Mouse (Mus musculus) neural tube, embryonic 13.5 days (tissue): ENCODE results near the gene Ap2m1. TPM values are rescaled to one million over a fixed set of nuclear protein-coding genes. Genes with fewer than 3 reads are reported as not detected.
A peak's percentile ranks its signal among the peaks of the same experiment; 100 is the strongest.
"Not testable (repeated sequence)": the region's sequence is repeated elsewhere in the genome, so short reads cannot be mapped to it uniquely, and the experiment has no call there.

Experiments used
- ATAC-seq: fragments of 200-750 bp; cut with Nextera tagmentation; 2 replicates; pipeline ENCODE4 v1.8.0; 2017; ENCODE audit warnings: low read depth, mild to moderate bottlenecking, moderate TSS enrichment, moderate library complexity
- H3K27ac ChIP-seq: fragments of 300-500 bp; sonication (generic); replicated peaks from 2 replicates; pipeline ENCODE4 v1.5.1; 2015; ENCODE audit warnings: moderate library complexity, mild to moderate bottlenecking, inconsistent platforms
- H3K27me3 ChIP-seq: fragments of 300-500 bp; sonication (generic); 2 replicates; pipeline ENCODE4 v1.6.1; 2015; ENCODE audit warnings: mild to moderate bottlenecking, inconsistent platforms
- H3K36me3 ChIP-seq: fragments of 300-500 bp; sonication (generic); 2 replicates; pipeline ENCODE4 v1.6.1; 2015; ENCODE audit warnings: mild to moderate bottlenecking, inconsistent platforms
- H3K4me1 ChIP-seq: fragments of 300-500 bp; sonication (generic); replicated peaks from 2 replicates; pipeline ENCODE4 v1.6.1; 2015; ENCODE audit warnings: inconsistent platforms
- H3K4me2 ChIP-seq: fragments of 300-500 bp; sonication (generic); 2 replicates; pipeline ENCODE4 v1.6.1; 2015; ENCODE audit warnings: inconsistent platforms, mild to moderate bottlenecking, moderate library complexity
- H3K4me3 ChIP-seq: fragments of 300-500 bp; sonication (generic); 2 replicates; pipeline ENCODE4 v1.5.1; 2015; ENCODE audit warnings: mild to moderate bottlenecking, inconsistent platforms
- H3K9ac ChIP-seq: fragments of 300-500 bp; sonication (generic); 2 replicates; pipeline ENCODE4 v1.6.1; 2015; ENCODE audit warnings: moderate library complexity, mild to moderate bottlenecking, inconsistent platforms
- H3K9me3 ChIP-seq: fragments of 300-500 bp; sonication (generic); 2 replicates; pipeline ENCODE4 v1.6.1; 2016; ENCODE audit warnings: inconsistent platforms
- WGBS: fragments of 180-500 bp; shearing (Covaris S2); methylation state at CpG from one replicate; pipeline ENCODE4 v1.1.7; 2015; 5-methylcytosine and 5-hydroxymethylcytosine counted together
- polyA plus RNA-seq: library from polyadenylated mRNA; unstranded; fragments of >200 nt; fragmentation: Nextera tagmentation; extraction: Ambion mirVana; gene quantifications from 2 replicates; pipeline ENCODE4 v1.2.1, GENCODE M21; 2015

Ap2m1 gene
- polyA plus RNA-seq: 1,020 and 1,063 TPM in 2 replicates

- peak within 1 kb of the TSS; percentile 97 for H3K9ac ChIP-seq
- no peaks in the 10 kb centered on the region for H3K27me3 ChIP-seq
- H3K9me3 ChIP-seq: no peaks in the 10 kb centered on the region
- H3K4me3 ChIP-seq: peak within 1 kb of the TSS; percentile 86
- peak; percentile 98 for ATAC-seq
- peaks cover 26% of the 10 kb centered on the region for H3K4me1 ChIP-seq
- H3K27ac ChIP-seq: peak within 1 kb of the TSS; percentile 87
- under 1% methylated on average over 52 of the region's 52 CpGs for whole genome bisulfite sequencing
- peak within 1 kb of the TSS; percentile 88 for H3K4me2 ChIP-seq
- H3K36me3 ChIP-seq: peaks cover 60% of the 10 kb centered on the region
Measured at GRCm38 (mm10) chr16:20535296-20536080, at the start of gene Ap2m1. Ap2m1 (plus strand) TSS chr16:20535478.

DNA sequence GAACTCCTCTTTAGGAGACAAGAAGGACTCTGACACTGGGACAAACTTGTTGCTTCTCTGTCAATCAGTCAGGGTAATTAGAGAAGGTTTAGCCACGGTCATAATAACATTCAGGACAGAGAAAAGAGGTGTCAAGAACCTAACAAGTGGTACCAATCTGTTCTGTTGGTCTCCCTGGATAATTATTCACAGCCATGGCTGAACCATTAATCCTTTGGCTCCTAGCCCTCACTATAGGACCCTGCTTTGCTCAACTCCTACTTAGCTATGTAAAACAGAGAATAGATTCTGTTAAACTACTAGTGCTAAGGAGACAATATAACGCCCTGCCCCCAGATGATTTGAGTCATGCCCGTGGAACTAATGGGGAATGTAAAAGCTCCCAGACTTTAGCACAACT, 49.2 kb upstream of the Ap2m1 start:
- no peak for ATAC-seq
- Histone ChIP-seq H3K9me3 (no peaks in the 10 kb centered on the region), H3K4me3 (no peak overlapping the region), H3K27ac (no peak overlapping the region), H3K4me1 (no peaks in the 10 kb centered on the region), H3K4me2 (no peak overlapping the region), H3K27me3 (no peaks in the 10 kb centered on the region), H3K9ac (no peak overlapping the region), H3K36me3 (no peaks in the 10 kb centered on the region)
- WGBS: 60% methylated on average over 3 of the region's 3 CpGs

GRCm38 (mm10) chr16:20488151-20488550, 47.1 kb upstream of the Ap2m1 start:
- Histone ChIP-seq H3K9ac (no peak overlapping the region), H3K4me3 (no peak overlapping the region), H3K27me3 (no peaks in the 10 kb centered on the region), H3K4me1 (no peaks in the 10 kb centered on the region), H3K27ac (no peak overlapping the region), H3K36me3 (no peaks in the 10 kb centered on the region), H3K4me2 (no peak overlapping the region), H3K9me3 (no peaks in the 10 kb centered on the region)
- WGBS: 88% methylated on average over 1 of the region's 1 CpGs
- ATAC-seq: no peak

GRCm38 (mm10) chr16:20488751-20489150, 46.5 kb upstream of the Ap2m1 start:
- not testable (repeated sequence) for H3K27ac ChIP-seq, H3K4me2 ChIP-seq, H3K4me3 ChIP-seq, H3K36me3 ChIP-seq, H3K9ac ChIP-seq, ATAC-seq, H3K9me3 ChIP-seq, H3K4me1 ChIP-seq, H3K27me3 ChIP-seq
- 86% methylated on average over 9 of the region's 9 CpGs for WGBS

DNA sequence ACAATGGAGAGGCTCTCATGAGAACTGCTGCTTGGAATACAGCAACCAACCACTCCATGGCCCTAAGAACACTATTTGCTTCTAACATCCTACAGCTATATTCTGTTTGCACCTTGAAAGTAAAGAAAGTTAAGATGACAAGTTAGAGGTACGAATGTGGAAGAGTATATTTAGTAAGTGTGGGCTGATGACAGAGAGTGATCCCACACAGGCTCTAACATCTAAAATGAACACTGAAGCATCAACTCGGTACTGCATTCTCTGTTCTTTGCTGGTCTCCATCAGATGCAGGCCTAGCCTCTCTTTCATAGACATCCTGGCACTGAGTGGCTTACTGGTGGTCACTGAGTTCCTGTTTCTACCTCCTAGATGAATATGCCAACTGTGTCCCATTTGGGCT, 46.0 kb upstream of the Ap2m1 start:
- no peak overlapping the region for H3K4me2 ChIP-seq
- no peaks in the 10 kb centered on the region for H3K27me3 ChIP-seq
- no peaks in the 10 kb centered on the region for H3K4me1 ChIP-seq
- no peaks in the 10 kb centered on the region for H3K9me3 ChIP-seq
- WGBS: 80% methylated on average over 2 of the region's 2 CpGs
- no peak for ATAC-seq
- H3K9ac ChIP-seq: no peak overlapping the region
- H3K27ac ChIP-seq: no peak overlapping the region
- H3K4me3 ChIP-seq: no peak overlapping the region
- no peaks in the 10 kb centered on the region for H3K36me3 ChIP-seq

DNA sequence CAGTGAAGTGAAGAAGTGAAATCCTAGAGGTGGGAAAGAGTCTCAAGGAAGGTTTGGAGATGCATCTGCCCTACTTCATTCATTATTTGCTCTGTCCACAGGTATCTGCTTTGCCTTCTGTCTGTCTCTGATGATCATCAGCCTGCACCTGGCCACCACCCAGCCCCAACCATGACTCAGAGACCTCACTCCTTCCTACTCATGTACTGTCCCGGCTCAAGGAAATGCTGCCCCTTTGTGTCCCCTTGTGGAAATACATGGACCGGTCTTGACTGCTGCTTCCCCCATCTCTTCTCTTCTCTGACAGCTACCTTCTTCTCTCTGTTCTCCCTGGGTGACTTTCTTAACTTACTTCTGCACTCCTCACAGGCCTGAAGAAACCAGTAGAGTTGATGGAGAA, 44.7 kb upstream of the Ap2m1 start:
- Histone ChIP-seq H3K4me3 (no peak overlapping the region), H3K27ac (no peak overlapping the region), H3K36me3 (no peaks in the 10 kb centered on the region), H3K9ac (no peak overlapping the region), H3K4me2 (no peak overlapping the region), H3K27me3 (no peaks in the 10 kb centered on the region), H3K4me1 (no peaks in the 10 kb centered on the region), H3K9me3 (no peaks in the 10 kb centered on the region)
- 58% methylated on average over 2 of the region's 2 CpGs for WGBS
- no peak for ATAC-seq

- Histone ChIP-seq H3K9me3 (no peaks in the 10 kb centered on the region), H3K27me3 (peaks cover 5% of the 10 kb centered on the region), H3K27ac (no peak overlapping the region), H3K4me1 (no peaks in the 10 kb centered on the region), H3K36me3 (no peaks in the 10 kb centered on the region), H3K4me3 (no peak overlapping the region), H3K4me2 (no peak overlapping the region), H3K9ac (no peak overlapping the region)
- 80% methylated on average over 2 of the region's 2 CpGs for WGBS
- no peak for ATAC-seq
Measured at GRCm38 (mm10) chr16:20491301-20491700, 44.0 kb upstream of the Ap2m1 start.

GRCm38 (mm10) chr16:20493452-20493851, 41.8 kb upstream of the Ap2m1 start:
- ATAC-seq: no peak
- H3K9me3 ChIP-seq: no peaks in the 10 kb centered on the region
- H3K4me2 ChIP-seq: no peak overlapping the region
- no peak overlapping the region for H3K9ac ChIP-seq
- no peak overlapping the region for H3K4me3 ChIP-seq
- H3K27me3 ChIP-seq: peaks cover 13% of the 10 kb centered on the region
- H3K4me1 ChIP-seq: peaks cover 10% of the 10 kb centered on the region
- 75% methylated on average over 2 of the region's 2 CpGs for WGBS
- H3K36me3 ChIP-seq: no peaks in the 10 kb centered on the region
- no peak overlapping the region for H3K27ac ChIP-seq

- no peak for ATAC-seq
- WGBS: 18% methylated on average over 25 of the region's 25 CpGs
Measured at GRCm38 (mm10) chr16:20496671-20497600, 38.3 kb upstream of the Ap2m1 start.

DNA sequence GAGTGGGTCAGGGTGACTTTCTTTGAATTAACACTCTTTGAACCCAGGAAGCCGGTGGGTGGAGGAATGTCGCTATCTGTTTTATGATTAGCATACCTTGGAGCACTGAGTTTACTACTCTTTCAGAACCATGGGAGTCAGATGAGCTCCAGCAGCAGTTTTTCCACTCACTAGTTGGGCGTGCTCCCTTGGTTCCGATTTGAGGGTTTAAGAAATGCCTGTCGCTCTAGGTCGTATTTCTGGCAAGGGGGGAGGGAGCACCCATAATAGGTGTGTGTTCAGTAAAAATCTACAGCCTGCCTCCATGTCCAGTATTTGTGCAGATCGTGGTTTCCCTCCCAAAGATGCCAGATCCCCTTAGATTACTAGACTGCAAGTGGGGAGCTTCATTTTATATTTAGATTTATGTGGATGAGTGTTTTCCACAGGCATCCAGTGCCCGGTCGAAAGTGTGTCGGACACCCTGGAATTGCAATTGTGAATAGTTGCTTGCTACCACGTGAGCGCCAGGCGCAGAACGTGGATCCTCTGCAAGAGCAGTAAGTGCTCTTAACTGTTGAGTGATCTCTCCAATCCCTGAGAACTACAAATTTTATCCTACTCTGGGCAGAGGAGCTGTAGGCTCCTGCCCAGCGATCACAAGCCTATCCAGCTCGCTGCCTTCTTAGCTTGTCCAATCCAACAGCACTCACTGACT, 37.1 kb upstream of the Ap2m1 start:
- Histone ChIP-seq H3K4me1 (peaks cover 21% of the 10 kb centered on the region), H3K27me3 (peaks cover 13% of the 10 kb centered on the region), H3K4me2 (peak overlapping the region; percentile 78), H3K9ac (peak overlapping the region; percentile 90), H3K9me3 (no peaks in the 10 kb centered on the region), H3K4me3 (peak overlapping the region; percentile 92), H3K27ac (peak overlapping the region; percentile 90), H3K36me3 (peaks cover 22% of the 10 kb centered on the region)
- 10% methylated on average over 16 of the region's 16 CpGs for WGBS
- ATAC-seq: peak; percentile 10; the same call in 1 of the 2 replicates

More at GRCm38 (mm10) chr16:20496671-20497600, 38.3 kb upstream of the Ap2m1 start:
- Histone ChIP-seq H3K4me1 (peaks cover 21% of the 10 kb centered on the region), H3K27ac (no peak overlapping the region), H3K27me3 (peaks cover 13% of the 10 kb centered on the region), H3K36me3 (peaks cover 10% of the 10 kb centered on the region), H3K4me2 (peak overlapping the region; percentile 47), H3K9ac (peak overlapping the region; percentile 14; the same call in 1 of the 2 replicates), H3K4me3 (peak overlapping the region; percentile 26), H3K9me3 (no peaks in the 10 kb centered on the region)

GRCm38 (mm10) chr16:20498677-20499475, 36.4 kb upstream of the Ap2m1 start, which contains the start of gene Eif2b5:
Eif2b5 (plus strand) TSS chr16:20498817.
- H3K27ac ChIP-seq: peak within 1 kb of the TSS; percentile 90

More at GRCm38 (mm10) chr16:20498677-20499475, 36.4 kb upstream of the Ap2m1 start, which contains the start of gene Eif2b5:
- H3K4me2 ChIP-seq: peak within 1 kb of the TSS; percentile 78
- H3K4me1 ChIP-seq: peaks cover 21% of the 10 kb centered on the region
- under 1% methylated on average over 49 of the region's 49 CpGs for WGBS
- peak within 1 kb of the TSS; percentile 90 for H3K9ac ChIP-seq
- peaks cover 30% of the 10 kb centered on the region for H3K36me3 ChIP-seq
- H3K9me3 ChIP-seq: no peaks in the 10 kb centered on the region
- H3K4me3 ChIP-seq: peak within 1 kb of the TSS; percentile 92
- H3K27me3 ChIP-seq: peaks cover 13% of the 10 kb centered on the region
- peak; percentile 95 for ATAC-seq
